Mouse (Mus musculus) right cerebral cortex, adult 2 months (tissue): ENCODE measurements at regions not wholly inside any gene's neighbourhood (a gene's known extent, or its start where the extent isn't known, plus 50 kb on each side); places are given as distances from the start of the nearest gene placed in this dataset.
A peak's percentile ranks its signal among the peaks of the same experiment; 100 is the strongest.

Source experiments
- DNase-seq, 2 experiments: peaks; one replicate each; pipeline ENCODE4 v3.0.0; 2021 to 2022; ENCODE audit warnings: low spot score in 2 of 2

DNA sequence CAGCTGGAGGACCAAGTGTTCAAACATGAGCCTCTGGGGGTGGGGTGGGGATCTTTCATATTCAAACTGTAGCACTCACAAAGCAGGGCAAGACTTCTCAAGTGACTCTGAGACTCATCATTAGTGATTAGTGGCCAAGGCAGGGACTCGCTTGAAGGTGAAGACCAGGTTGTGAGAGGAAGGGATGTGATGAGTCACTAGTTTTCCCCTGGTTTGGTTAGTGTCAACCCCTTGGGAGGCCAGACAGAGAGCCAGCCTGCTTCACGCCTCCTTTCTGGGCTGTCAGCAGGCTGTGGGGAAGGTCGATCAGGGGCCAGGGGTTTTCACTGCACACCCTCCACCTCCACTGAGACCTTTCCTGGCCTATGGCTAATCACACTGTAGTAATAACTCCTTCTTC, 65.2 kb downstream of the Slc30a10 start:
- DNase-seq = no peak

DNA sequence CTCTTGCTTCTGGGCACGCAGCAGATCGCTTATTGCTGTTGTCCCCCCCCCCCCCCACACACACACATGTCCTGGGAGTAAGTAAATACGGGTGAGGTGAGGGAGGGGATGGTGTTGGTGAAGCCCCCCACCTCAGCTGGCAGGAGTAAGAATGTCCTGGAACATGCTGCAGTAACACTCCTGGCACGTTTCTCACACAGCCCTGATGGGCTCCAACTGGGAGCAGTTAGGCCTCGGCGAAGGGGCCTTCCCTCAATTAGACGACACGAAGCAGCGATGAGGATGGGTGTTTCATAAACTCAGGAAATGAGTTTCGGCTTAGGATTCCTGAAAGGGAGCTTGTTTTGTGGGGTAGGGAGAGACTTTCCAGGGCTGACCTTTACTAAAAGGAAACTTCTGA, 69.4 kb downstream of the Slc30a10 start:
- no peak for DNase-seq

DNA sequence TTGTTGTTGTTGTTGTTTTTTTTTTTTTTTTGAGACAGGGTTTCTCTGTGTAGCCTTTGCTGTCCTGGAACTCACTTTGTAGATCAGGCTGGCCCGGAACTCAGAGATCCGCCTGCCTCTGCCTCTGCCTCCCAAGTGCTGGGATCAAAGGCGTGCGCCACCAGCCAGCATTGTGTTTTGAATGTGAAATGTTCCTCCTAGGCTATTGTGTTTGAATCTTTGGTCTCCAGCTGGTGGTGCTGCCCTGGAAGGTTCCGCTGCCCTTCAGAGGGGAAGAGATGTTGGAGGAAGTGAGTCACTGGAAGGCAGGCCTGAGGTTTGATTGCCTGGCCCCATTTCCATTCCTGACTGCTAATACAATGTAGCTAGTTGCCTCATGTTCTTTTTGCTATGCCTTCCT, 78.8 kb downstream of the Slc30a10 start:
- DNase-seq = no peak

DNA sequence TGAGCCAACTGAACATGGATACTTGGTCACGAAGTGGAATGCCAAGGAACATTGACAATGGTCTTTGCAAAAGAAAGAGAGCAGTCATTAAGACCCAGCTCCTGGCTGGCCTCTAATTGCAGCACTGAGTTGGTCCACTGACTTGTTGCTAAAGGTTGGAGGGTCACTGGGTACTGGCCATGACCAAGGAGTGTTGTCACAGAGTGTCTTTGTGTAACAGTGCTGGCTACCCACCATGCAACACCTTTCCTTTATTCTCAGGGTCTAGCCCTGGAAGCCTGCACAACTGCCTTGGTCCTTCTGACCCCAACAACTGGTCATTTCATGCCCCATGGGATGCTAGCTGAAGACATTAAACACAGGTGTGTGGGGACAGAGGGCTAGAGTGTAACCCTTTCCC, 79.5 kb downstream of the Slc30a10 start:
- DNase-seq = no peak

DNA sequence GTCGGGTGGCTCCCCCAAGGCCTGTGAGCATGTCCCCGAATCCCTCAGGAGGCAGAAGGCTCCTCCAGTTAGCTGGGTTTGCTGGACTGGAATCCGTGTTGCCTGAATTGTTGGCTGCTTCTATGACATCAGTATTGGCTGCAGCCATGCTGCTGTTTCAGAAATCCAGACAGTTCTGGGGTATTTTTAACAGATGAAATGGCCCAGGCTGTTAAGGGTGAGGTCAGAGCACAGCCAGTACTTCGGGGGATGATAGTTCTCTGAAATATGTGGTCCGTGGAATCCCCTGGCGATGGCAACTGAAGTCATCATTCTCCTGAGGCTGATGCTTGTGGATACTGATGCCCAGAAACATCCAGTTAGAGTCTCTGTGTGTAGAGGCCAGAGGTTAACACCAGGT, 80.7 kb downstream of the Slc30a10 start:
- DNase-seq = no peak

DNA sequence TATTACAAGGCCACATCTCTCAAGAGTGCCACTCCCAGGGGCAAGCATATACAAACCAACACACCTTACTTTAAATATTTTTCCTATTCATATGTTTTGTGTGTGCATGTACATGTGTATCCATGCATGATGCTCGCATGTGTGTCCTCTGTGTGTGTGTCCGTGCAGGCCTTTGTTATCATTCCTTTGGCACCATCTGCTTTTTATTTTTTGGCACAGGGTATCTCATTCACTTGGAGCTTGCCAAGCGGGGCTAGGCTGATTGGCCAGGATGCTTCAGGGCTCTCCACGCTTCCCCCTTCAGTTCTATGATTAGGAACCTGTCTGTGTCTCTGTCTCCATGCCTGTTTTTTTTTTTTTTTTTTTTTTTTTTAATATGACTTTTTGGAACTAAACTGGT, 82.6 kb downstream of the Slc30a10 start:
- DNase-seq = no peak

DNA sequence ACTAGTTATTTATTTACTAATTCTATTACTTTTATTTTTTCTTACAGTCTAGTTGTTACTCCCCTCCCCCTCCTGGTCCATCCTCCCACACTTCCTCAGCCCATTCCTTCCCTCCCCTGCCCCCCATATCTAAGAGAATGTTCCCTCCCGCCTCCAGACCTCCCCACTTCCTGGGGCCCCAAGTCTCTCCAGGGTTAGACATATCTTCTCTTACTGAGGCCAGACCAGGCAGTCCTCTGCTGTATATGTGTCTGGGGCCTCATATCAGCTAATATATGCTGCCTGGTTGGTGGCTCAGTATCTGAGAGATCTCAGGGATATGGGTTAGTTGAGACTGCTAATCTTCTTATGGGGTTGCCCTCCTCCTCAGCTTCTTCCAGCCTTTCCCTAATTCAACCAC, 84.8 kb downstream of the Slc30a10 start:
- DNase-seq = no peak

DNA sequence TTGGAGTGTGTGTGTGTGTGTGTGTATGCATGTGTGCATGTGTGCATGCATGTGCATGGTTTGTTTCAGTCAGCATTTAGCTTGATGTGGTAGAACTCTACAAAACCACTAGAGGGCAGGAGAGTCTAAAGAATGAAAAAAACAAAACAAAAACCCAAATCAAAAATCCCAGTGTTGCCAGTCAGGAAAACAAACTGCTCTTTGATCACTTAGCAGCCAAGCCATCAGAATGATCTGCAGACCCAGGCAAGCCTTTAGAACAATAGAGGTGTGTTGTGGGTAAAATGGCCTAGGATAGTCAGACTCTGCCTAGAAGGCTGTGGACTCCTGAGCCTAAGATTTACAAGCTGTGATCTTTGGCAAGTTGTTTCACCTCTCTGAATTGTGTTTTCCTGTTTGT, 91.7 kb downstream of the Slc30a10 start:
- DNase-seq = peak; percentile 4 to 10

DNA sequence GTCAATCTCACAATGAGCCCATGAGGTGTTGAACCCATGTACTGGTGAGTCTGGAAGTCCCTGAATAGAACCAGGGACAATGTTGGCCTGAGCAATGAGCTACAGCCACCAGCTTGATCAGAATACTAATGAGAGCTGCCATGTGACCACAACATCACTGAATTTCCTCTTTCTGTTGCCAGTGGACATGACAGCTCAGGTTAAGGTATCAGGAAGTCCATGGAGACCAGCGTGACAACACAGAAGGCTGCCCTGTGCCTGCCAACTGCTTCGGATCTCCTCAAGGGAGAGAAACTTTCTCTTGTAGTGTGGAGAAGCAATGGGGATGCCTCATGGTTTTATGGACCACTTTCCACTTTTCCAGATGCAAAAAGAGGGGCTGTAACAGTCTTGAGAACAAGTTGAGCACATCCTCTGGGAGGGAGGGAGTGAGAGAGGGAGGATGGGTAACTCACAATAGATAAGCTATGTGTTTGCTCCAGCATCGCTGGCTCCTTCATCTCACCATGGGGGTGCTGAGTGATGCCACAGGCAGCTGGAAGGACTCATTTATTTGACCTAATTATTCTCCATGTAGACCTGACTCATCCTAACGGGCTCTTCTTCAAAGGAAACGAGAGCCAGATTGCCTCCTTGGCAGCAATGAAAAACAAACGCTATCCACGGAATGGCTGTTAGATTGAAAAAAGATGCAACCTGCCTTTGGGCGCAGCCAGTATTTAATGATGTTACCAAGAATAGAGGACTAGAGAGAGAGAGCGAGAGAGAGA, 118.3 kb downstream of the Slc30a10 start:
- DNase-seq = peak; percentile 18 to 30

DNA sequence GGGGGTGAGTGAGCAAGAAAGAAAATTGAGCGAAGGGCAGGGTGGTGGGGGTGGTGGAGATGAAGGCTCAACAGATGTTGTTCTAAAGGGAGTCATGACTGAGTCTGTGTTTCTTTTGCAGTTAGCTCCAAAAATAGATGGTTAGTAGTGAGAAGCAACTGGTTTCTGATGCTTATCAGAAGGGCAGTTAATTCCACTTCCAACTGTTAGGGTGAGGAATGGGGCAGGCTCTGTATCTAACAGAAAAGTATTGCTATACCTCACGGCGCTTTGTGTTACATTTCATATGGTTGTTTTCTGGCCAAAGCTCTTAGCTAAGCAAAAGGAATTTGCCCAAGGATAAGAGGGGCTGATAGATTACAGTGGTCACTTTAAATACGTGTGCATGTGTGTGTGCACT, 120.3 kb downstream of the Slc30a10 start:
- DNase-seq = peak in 1 of 2 experiments; percentile 11

DNA sequence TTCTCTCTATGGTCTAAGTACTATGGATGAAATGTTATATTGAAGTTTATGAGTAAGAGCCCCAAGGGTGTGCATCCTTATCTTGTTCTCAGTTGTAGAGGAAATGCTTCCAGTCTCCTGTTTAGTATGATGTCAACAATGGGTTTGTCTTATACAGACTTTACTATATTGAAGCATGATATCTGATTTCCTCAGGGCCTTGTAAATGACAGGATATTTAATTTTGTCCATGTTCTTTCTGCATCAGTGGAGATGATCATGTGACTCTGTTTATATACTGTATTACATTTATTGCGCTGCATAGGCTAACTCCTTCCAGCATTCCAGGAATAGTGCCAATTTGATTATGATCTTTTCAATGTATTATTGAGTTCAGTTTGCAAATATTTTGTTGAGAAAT, 125.2 kb downstream of the Slc30a10 start:
- DNase-seq = no peak

DNA sequence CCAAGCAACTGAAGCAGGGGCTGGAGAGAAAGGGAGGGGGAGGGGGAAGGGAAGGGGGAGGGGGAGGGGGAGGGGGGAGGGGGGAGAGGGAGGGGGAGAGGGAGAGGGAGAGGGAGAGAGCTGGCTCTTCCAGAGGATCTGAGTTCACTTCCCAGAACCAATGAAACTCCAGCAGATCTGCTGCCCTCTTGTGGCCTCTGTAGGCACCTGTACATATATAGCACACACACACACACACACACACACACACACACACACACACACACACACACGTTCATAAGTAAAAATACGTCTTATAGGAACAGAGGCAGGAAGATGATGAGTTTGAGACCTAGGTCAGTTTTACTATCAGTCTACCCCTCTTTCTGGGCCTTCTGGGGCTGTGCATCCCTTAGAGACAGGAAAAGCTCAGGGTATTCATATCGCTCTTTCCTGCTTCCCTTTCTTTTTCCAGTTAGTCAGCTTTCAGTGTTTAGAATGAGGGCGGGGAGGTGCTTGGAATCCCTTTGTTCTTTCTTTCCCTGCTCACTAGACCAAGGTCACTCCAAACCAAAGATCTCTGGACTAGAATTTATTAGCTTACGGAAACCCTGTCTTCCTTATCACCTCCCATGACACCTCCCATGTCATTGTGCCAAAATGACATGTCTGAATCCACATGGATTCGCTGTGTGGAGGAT, 130.7 kb downstream of the Slc30a10 start:
- no peak for DNase-seq

DNA sequence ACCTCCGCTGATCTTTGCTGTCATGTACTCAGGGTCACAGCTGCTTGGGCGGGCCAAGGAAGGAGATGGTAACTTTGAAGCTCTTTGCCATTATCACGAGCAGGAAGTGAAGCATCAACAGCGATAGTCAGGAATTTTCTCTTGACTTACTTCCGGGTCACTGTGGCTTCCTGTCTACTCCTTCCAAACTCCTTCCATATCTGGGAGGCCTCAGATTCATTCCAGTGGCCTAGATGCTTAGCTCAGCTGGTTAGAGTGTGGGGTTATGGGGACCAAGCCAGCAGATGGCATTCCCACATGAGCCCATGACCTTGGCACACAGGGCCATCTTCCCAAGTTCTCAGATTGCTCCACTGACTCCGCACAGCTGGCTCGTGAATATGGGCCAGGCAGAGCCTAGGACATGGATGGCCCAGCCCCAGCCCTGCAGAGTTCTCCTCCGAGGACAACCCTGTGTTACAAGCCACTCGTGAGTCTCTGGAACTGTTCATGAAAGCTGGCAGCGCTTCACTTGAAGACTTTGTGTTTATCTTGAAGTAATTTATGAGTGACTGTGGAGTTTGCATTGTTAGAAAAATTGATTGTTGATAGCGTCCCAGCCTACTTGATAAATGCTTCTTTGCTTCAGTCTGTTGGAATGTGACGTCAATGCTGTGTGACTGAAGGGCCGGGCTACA, 133.2 kb downstream of the Slc30a10 start:
- no peak for DNase-seq

DNA sequence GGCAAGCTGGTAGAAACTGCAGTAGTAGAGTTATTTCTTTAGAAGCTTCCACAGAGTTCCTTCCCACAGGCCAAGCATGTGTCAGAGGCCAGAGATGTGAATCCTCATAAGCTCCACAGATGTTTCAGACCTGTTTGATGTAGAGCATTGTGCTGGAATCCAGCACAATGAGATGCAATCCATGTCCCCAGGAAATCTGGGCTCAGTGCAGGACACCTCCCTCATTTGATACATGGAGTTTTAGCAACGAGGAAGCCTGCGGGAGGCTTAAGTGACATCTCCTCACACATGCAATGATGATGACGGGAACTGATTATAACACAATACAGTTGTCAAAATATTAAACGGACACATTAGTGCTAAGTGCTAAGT, 133.7 kb downstream of the Slc30a10 start:
- no peak for DNase-seq

DNA sequence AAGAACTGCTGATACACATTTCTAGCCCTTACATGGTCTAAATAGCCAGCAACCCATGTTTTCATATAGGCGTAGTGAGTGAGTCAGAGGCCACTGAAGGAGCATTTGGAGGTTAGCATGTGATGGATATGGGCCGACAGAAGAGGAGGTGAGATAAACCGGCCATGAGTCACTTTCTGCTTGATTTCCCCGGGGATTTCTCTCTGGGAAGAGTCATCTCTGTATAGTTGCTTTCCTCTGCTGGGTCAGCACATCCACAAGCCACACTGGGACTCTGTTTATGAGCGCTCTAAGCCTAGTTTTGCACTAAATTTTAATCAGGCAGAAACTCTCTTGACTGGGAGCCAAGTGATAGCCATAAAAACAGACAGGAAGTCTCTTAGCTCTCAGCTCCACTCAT, 142.2 kb downstream of the Slc30a10 start:
- no peak for DNase-seq

DNA sequence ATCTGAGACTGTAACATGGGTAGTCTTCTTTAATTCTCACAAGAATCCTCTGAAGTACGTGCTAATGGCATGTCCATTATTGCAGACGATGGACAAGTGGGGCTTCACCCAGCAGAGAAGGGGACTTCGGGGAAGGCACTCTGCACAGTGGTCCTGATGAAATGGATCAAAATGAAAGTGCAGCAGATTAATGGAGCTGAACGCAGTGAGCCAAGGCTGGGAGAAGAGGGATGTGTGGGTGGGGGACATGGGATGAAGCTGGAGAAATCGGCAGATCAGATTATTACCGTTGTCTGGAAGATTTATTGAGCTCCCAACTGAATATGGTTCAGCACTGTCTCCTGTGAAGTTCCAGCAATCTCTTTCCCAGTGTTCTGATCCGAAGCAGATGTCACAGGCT, 143.9 kb downstream of the Slc30a10 start:
- no peak for DNase-seq

DNA sequence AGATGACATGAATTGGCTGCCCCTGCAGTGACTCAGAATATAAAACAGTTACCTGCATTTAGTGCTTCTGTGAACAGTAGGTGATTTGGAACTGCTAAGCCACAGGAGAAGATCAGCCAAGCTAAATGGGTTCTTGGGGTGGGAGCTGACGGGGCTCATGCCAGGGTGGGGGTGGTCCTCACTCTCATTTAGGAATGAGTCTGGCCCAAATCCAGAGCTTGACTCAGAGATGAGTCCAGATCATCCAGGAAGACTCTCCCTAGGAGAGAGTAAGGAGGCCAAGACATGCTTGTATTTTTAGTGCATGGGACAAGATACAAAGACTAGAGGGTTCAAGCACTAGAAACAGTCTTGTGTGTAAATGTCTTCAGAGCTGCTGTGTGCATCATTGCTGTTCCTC, 146.5 kb downstream of the Slc30a10 start:
- no peak for DNase-seq

DNA sequence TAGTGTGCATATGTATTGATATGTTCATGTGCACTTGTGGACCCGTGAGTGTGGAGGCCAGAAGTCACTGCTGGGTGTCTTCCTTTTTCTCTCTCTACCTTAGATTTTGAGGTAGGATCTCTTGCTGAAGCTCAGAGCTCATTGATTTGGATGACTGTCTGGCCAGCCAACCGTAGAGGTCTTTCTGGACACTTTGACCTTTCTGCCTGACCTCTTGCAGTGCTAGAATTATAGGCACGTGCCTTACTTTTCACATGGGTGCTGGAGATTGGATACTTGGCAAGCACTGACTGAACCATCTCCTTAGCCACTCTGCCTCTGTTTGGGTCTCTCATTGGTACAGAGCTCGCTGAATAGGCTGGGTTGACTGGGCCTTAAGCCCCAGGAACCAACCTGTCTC, 151.3 kb downstream of the Slc30a10 start:
- no peak for DNase-seq

DNA sequence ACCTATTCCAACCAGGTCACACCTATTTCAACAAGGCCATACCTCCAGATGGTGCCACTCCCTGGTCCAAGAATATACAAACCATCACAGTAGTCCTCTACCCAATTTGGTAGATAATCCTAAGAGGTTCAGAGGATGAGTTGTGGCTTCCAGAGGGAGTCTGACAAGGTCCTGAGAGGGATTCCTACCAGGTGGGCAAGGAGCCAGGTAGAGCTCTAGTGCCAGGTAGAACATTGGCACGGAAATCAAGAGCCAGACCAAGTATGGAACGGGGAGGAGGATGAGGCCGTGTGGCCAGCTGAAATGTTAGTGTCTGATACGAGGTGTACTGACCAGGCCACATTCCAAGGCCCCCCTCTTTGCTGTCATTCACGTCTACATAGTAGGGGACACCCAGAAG, 153.0 kb downstream of the Slc30a10 start:
- no peak for DNase-seq

DNA sequence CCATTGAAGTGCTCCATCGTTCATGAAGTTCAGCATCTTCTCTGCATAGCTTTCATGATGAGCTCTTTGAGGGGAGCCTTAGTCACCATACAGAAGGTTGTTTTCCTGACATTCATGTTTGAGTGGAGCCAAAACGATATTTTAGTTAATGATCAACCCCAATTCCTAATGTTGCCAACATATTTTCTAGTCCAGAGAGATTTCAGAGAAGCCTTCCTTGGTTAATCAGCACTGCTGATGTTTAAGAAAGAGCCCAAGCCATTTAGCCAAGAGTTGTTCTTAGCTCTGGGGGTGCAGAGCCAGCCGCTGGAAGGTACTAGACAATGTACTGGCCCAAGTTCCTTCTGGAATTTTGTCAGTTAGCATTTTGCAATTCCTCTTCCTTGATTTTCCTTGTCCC, 153.8 kb downstream of the Slc30a10 start:
- no peak for DNase-seq

DNA sequence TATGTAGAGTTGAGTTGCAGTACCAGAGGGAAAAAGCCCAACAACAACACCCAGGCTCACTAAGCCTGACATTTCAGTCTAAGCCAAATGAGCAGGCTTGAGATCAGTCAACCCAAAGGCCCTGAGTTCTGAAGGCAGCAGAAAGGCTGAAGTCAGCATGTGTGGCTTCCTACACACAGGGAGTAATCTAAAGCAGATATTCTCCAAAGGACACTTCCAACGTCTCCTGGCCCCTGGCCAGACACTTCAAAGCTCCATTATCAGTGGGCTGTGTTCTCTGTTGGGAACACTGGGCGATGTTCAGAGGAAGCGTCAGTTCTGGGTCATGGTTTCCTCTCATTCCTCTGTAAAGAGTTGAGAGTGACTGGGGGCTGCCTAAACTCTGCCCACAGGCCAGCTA, 155.9 kb downstream of the Slc30a10 start:
- peak; percentile 11 to 27 for DNase-seq

DNA sequence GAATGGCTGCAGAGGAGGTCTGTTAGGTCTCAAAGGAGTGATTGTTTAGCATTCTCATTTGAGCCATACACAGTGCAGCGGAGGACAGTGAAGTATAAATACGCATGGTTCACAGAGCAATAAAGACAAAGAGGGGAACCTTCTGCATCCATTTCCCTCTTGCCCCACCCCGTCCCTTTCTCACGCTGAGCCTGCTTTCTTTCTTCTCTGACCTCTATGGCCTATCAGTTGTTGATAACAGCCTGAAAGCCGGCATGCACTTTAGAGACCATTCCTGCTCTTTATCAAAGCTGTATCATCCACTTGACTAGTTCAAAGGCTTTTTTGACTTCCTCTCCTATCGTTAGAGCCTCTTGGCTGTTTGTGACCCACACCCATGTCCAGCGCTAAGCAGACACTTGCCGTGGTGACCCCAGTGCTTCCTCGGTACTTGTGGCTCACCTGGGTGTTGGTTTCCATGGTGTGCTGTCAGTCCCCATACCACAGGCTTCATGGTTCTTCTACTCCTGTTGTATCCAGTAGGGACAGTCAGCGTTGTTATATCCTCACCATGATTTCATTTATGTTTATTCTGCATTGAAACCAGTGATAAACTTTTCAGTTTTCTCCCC, 161.3 kb downstream of the Slc30a10 start:
- DNase-seq = no peak

DNA sequence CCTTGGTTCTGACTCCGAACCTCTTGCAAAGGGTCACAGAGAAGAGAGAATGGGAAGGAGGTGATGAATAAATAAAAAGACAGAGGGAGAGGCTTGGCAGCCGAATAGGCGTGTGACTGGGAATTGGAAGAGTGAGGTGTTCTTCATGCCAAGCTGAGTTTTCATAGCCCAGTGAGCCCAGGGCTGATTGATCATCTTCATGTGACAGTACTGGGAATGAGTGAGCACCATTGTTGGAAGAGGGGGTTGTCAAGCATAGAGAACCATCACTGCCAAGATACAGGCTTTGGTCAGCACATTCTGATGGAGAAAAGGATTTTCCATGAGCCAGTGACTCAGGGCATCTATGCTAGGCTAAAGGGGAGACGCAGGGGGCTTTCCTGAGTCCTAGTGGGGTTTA, 163.0 kb downstream of the Slc30a10 start:
- DNase-seq = no peak
